Mouse (Mus musculus): Measurements from ENCODE around the gene Snu13. TPM values are rescaled to one million over a fixed set of nuclear protein-coding genes. Genes with fewer than 3 reads are reported as not detected.

Gene Snu13
- polyA plus RNA-seq, 1 experiment from 2014 or later: 111 TPM

DNA sequence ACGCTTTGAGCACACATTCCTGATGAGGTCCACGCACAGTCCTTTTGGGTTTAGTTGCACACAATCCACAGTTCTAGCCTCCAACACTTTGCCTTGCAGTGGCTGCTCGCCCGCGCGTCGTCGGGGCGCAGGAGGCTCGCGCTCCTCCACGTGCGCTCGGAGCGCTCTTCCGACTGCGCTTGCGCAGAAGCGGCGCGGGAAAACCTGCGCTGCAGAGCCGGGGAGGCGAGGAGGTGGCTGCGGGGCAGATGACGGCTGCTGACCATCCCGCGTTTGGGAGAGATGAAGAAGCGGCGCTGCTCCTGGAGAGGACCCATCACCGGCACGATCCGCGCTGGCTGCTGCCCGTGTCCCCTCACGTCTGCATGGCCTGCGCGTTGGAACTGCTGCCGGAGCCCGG, 22.5 kb upstream of the Snu13 start, which contains the start of gene Mei1:
TSS of gene Mei1 (plus strand) at position 99 of the 400 bp plus-strand sequence.
- H3K36me3 ChIP-seq (ENCODE audit: control insufficient read depth, insufficient read depth): no peaks in the 10 kb centered on the region
- H3K27me3 ChIP-seq (ENCODE audit: control insufficient read depth, insufficient read depth, low read depth, low read length): peaks cover 36% of the 10 kb centered on the region
- no peaks in the 10 kb centered on the region for H3K9me3 ChIP-seq (replicated peaks; ENCODE audit: control insufficient read depth, low read length)
- H3K4me1 ChIP-seq (ENCODE audit: control insufficient read depth, low read depth, low read length): no peaks in the 10 kb centered on the region
- 22% methylated on average over 40 of the region's 40 CpGs for WGBS (ENCODE audit: insufficient replicate concordance)
- ATAC-seq (ENCODE audit: low read depth): no peak
- H3K27ac ChIP-seq (ENCODE audit: low read length): no peak within 1 kb of the TSS
- no peak within 1 kb of the TSS for H3K9ac ChIP-seq (ENCODE audit: low read depth, low read length)
- no peak within 1 kb of the TSS for H3K4me2 ChIP-seq (ENCODE audit: low read depth, low read length)
- no peak within 1 kb of the TSS for H3K4me3 ChIP-seq (ENCODE audit: low read depth, low read length)

DNA sequence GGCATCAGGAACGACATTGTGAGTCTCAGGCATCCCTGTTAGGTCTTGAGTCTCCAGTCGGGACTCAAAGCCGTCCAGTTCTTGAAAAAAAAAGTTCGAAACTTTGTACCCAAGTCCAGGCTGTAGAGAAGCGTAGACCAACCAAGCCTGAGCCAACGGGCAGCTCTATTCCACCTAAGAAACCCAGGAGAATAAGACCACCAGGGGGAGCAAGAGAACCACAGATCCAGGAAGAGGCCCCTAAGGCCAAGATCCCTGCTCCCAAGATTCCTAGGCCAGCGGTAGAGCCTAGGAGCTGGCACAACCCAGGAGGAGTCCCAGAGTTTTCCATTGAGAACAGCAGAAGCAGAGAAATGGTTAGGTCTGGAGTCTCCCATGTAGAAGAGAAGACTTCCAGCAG, 18.1 kb upstream of the Snu13 start:
- no peak overlapping the region for H3K9ac ChIP-seq (ENCODE audit: low read depth, low read length)
- no peaks in the 10 kb centered on the region for H3K9me3 ChIP-seq (replicated peaks; ENCODE audit: control insufficient read depth, low read length)
- no peak overlapping the region for H3K4me2 ChIP-seq (ENCODE audit: low read depth, low read length)
- no peak for ATAC-seq (ENCODE audit: low read depth)
- 14% methylated on average over 7 of the region's 7 CpGs for WGBS (ENCODE audit: insufficient replicate concordance)
- H3K4me3 ChIP-seq (ENCODE audit: low read depth, low read length): no peak overlapping the region
- no peak overlapping the region for H3K27ac ChIP-seq (ENCODE audit: low read length)
- peaks cover 33% of the 10 kb centered on the region for H3K27me3 ChIP-seq (ENCODE audit: control insufficient read depth, insufficient read depth, low read depth, low read length)
- no peaks in the 10 kb centered on the region for H3K4me1 ChIP-seq (ENCODE audit: control insufficient read depth, low read depth, low read length)
- H3K36me3 ChIP-seq (ENCODE audit: control insufficient read depth, insufficient read depth): no peaks in the 10 kb centered on the region

GRCm38 (mm10) chr15:82063909-82064308, 16.5 kb upstream of the Snu13 start:
- H3K4me1 ChIP-seq (ENCODE audit: control insufficient read depth, low read depth, low read length): no peaks in the 10 kb centered on the region
- peaks cover 17% of the 10 kb centered on the region for H3K27me3 ChIP-seq (ENCODE audit: control insufficient read depth, insufficient read depth, low read depth, low read length)
- H3K9ac ChIP-seq (ENCODE audit: low read depth, low read length): no peak overlapping the region
- 56% methylated on average over 14 of the region's 14 CpGs for WGBS (ENCODE audit: insufficient replicate concordance)
- H3K9me3 ChIP-seq (replicated peaks; ENCODE audit: control insufficient read depth, low read length): no peaks in the 10 kb centered on the region
- no peak overlapping the region for H3K4me2 ChIP-seq (ENCODE audit: low read depth, low read length)
- no peak for ATAC-seq (ENCODE audit: low read depth)
- no peak overlapping the region for H3K27ac ChIP-seq (ENCODE audit: low read length)
- H3K36me3 ChIP-seq (ENCODE audit: control insufficient read depth, insufficient read depth): no peaks in the 10 kb centered on the region
- no peak overlapping the region for H3K4me3 ChIP-seq (ENCODE audit: low read depth, low read length)

DNA sequence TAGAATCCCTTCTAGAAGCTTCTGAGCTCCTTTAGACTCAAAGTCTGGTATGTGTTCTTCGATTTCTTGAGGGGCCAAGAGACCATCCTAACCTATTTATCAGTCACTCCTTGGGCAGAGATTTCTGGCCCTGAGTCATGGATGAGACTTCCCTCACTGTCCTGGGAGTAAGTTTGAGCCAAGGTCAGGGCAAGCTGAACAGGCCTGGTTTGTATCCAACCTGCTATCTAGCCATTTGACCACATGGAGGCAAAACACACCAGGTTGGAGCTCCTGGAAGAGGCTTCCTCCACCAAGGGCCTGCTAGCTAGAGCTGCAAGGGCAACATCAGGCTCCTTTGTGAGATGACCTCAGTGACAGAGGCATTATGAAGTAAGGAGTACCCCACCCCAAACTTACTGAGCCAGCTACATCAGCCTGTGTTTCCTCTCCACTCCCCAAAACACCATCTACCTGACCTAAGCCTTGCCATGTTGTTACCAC, 11.4 kb upstream of the Snu13 start, which contains the start of gene 4930407I10Rik:
TSS of gene 4930407I10Rik (plus strand) at position 433 of the 483 bp plus-strand sequence.
- H3K4me3 ChIP-seq (ENCODE audit: low read depth, low read length): no peak within 1 kb of the TSS
- 0 out of 2 replicates have a peak, but pooled peaks cover 2% of the 10 kb centered on the region for H3K27me3 ChIP-seq (ENCODE audit: control insufficient read depth, insufficient read depth, low read depth, low read length)
- no peak within 1 kb of the TSS for H3K4me2 ChIP-seq (ENCODE audit: low read depth, low read length)
- no peaks in the 10 kb centered on the region for H3K4me1 ChIP-seq (ENCODE audit: control insufficient read depth, low read depth, low read length)
- no peak within 1 kb of the TSS for H3K27ac ChIP-seq (ENCODE audit: low read length)
- no peak within 1 kb of the TSS for H3K9ac ChIP-seq (ENCODE audit: low read depth, low read length)
- H3K9me3 ChIP-seq (replicated peaks; ENCODE audit: control insufficient read depth, low read length): no peaks in the 10 kb centered on the region
- no peaks in the 10 kb centered on the region for H3K36me3 ChIP-seq (ENCODE audit: control insufficient read depth, insufficient read depth)
- WGBS (ENCODE audit: insufficient replicate concordance): 50% methylated on average over 1 of the region's 1 CpGs
- ATAC-seq (ENCODE audit: low read depth): no peak

DNA sequence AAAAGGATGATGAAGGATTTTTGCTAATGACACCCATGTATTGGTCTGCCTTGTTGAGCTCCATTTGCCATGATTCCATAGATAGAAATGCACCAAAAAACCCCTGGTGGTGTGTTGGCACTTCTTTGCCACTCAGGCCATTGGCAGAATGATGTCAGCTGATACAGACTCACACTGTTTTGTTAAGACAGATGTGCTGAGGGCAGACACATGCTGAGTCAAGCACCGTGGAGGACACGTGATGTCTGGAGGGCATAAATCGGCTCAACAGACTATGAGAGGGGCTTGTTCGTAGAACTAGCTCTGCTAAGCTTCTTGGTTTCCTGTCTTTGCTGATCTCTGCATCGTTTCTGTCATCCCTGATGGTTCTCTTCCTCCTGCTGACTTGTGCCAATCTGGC, 5.1 kb upstream of the Snu13 start:
- no peak overlapping the region for H3K27ac ChIP-seq (ENCODE audit: low read length)
- ATAC-seq (ENCODE audit: low read depth): no peak
- H3K9me3 ChIP-seq (replicated peaks; ENCODE audit: control insufficient read depth, low read length): no peaks in the 10 kb centered on the region
- no peak overlapping the region for H3K4me2 ChIP-seq (ENCODE audit: low read depth, low read length)
- no peaks in the 10 kb centered on the region for H3K27me3 ChIP-seq (ENCODE audit: control insufficient read depth, insufficient read depth, low read depth, low read length)
- H3K9ac ChIP-seq (ENCODE audit: low read depth, low read length): no peak overlapping the region
- H3K36me3 ChIP-seq (ENCODE audit: control insufficient read depth, insufficient read depth): no peaks in the 10 kb centered on the region
- WGBS (ENCODE audit: insufficient replicate concordance): 49% methylated on average over 5 of the region's 5 CpGs
- H3K4me1 ChIP-seq (ENCODE audit: control insufficient read depth, low read depth, low read length): no peaks in the 10 kb centered on the region; the same call in 1 of the 2 replicates
- H3K4me3 ChIP-seq (ENCODE audit: low read depth, low read length): no peak overlapping the region

DNA sequence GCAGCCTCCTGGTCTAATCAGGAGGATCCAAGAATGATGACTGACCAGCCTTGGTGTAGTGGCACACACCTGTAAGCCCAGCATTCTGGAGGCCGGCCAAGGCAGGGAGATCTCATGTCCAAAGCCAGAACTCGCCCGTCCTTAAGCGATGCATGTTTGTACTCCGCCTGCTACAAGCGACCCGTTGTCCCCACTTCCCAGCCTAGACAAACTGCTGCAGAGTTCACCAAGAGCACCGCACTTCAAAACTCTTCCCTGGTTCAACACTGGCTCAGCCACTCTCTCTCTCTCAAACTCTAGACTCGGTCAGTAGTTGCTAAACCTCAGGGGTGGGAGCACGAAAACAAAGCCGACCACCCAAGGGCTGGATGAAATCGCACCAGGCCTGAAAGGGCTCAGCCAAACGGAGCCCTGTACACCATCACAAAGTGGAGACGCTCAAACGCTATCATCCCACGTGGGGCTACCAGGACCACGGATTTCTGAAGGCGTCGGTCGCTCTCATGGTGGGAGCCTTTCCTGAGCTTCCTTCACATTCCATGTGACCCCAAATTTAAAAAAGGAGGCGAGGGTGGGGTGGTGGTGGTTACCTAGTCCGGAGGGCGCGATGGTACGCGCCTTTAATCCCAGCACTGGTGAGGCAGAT, 1.0 kb downstream of the Snu13 start:
- under 1% methylated on average over 26 of the region's 26 CpGs for WGBS (ENCODE audit: insufficient replicate concordance)
- ATAC-seq (ENCODE audit: low read depth): peak; percentile 19
- peaks cover 13% of the 10 kb centered on the region for H3K4me1 ChIP-seq (ENCODE audit: control insufficient read depth, low read depth, low read length)
- H3K36me3 ChIP-seq (ENCODE audit: control insufficient read depth, insufficient read depth): peaks cover 13% of the 10 kb centered on the region; the same call in 1 of the 2 replicates
- peak overlapping the region; percentile 93 for H3K9ac ChIP-seq (ENCODE audit: low read depth, low read length)
- H3K4me3 ChIP-seq (ENCODE audit: low read depth, low read length): peak overlapping the region; percentile 96
- H3K9me3 ChIP-seq (replicated peaks; ENCODE audit: control insufficient read depth, low read length): no peaks in the 10 kb centered on the region
- H3K27me3 ChIP-seq (ENCODE audit: control insufficient read depth, insufficient read depth, low read depth, low read length): no peaks in the 10 kb centered on the region
- peak overlapping the region; percentile 82 for H3K4me2 ChIP-seq (ENCODE audit: low read depth, low read length)
- peak overlapping the region; percentile 83; the same call in 1 of the 2 replicates for H3K27ac ChIP-seq (ENCODE audit: low read length)

- Histone ChIP-seq H3K9ac (ENCODE audit: low read depth, low read length) (no peak overlapping the region), H3K4me1 (ENCODE audit: control insufficient read depth, low read depth, low read length) (peaks cover 13% of the 10 kb centered on the region), H3K27me3 (ENCODE audit: control insufficient read depth, insufficient read depth, low read depth, low read length) (no peaks in the 10 kb centered on the region), H3K27ac (ENCODE audit: low read length) (no peak overlapping the region), H3K36me3 (ENCODE audit: control insufficient read depth, insufficient read depth) (peaks cover 24% of the 10 kb centered on the region), H3K9me3 (replicated peaks; ENCODE audit: control insufficient read depth, low read length) (no peaks in the 10 kb centered on the region), H3K4me3 (ENCODE audit: low read depth, low read length) (no peak overlapping the region), H3K4me2 (ENCODE audit: low read depth, low read length) (no peak overlapping the region)
- WGBS (ENCODE audit: insufficient replicate concordance): 95% methylated on average over 7 of the region's 7 CpGs
- no peak for ATAC-seq (ENCODE audit: low read depth)
Measured at GRCm38 (mm10) chr15:82044166-82044784, 3.1 kb downstream of the Snu13 start.

DNA sequence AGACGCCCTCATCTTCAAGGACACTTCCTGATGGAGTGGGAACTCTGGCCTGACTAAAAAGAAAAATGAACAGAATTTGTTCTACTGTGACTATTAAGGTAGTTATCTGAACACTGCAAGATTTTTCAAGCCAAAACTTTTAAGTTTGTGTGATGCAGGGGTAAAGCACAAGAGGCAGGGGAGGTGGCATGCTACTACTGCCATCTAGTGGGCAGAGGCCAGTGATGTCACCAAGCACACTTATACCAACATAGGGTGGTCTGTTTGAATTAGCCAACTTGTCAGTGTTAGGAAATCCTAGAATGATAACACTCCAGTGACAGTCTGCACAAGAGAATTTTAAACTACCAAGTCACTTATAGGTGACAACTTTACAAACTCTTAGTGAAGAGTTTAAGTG, 6.7 kb downstream of the Snu13 start:
- no peak overlapping the region for H3K27ac ChIP-seq (ENCODE audit: low read length)
- H3K9me3 ChIP-seq (replicated peaks; ENCODE audit: control insufficient read depth, low read length): no peaks in the 10 kb centered on the region
- no peak overlapping the region for H3K4me2 ChIP-seq (ENCODE audit: low read depth, low read length)
- no peaks in the 10 kb centered on the region for H3K27me3 ChIP-seq (ENCODE audit: control insufficient read depth, insufficient read depth, low read depth, low read length)
- 94% methylated on average over 1 of the region's 1 CpGs for WGBS (ENCODE audit: insufficient replicate concordance)
- H3K9ac ChIP-seq (ENCODE audit: low read depth, low read length): no peak overlapping the region
- peaks cover 6% of the 10 kb centered on the region for H3K4me1 ChIP-seq (ENCODE audit: control insufficient read depth, low read depth, low read length)
- peaks cover 47% of the 10 kb centered on the region for H3K36me3 ChIP-seq (ENCODE audit: control insufficient read depth, insufficient read depth)
- H3K4me3 ChIP-seq (ENCODE audit: low read depth, low read length): no peak overlapping the region
- no peak for ATAC-seq (ENCODE audit: low read depth)

Measured in liver, embryonic 16.5 days (tissue).